Mouse (Mus musculus): Measurements from ENCODE around the gene Cybb.

- TF ChIP-seq CTCF (IDR thresholded peaks at IDR 0.05; ENCODE audit: low read depth) (no peak), EP300 (IDR thresholded peaks at IDR 0.05; ENCODE audit: low read depth) (no peak)
Measured at GRCm38 (mm10) chrX:9474440-9474839, 13.1 kb downstream of the Cybb start.
